Mouse (Mus musculus): ENCODE data around the gene Ddah2.

DNA sequence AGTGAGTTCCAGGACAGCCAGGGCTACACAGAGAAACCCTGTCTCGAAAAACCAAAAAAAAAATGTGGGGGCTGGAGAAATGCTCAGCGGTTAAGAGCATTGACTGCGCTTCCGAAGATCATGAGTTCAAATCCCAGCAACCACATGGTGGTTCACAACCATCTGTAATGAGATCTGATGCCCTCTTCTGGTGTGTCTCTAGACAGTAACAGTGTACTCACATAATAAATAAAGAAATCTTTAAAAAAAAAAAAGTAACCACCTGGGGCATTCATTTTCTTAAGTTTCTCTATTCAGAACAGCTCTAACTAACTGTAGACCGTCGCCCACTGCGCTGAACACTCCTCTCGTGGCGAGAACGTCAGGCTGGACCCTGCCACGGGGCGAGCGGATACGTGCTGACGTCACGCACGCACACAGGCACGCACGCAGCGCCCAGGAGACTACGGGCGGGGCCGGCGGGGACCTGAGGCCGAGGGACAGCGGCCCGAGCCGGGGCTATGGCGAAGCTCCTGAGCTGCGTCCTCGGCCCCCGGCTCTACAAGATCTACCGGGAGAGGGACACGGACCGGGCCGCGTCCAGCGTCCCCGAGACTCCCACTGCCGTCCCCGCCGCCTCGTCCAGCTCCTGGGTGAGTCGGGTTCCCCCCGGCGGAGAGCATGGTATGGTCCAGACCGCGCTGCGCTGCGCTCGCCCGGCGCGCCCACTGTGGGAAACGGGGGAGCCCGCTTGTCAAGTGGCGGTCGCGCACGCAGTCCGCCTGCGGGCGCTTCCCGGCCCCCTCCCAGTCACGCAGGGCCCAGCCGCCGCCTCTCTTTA is 30.2 kb downstream of the Ddah2 start, which contains the start of gene Abhd16a:
- no peak for TF ChIP-seq CTCF (IDR thresholded peaks at IDR 0.05; ENCODE audit: low read depth, low read length)
- TF ChIP-seq TAL1 (conservative IDR thresholded peaks at IDR 0.05; ENCODE audit: low read depth, low read length), result no peak
- TF ChIP-seq GATA2 (IDR thresholded peaks at IDR 0.05; ENCODE audit: borderline replicate concordance, low read depth, low read length), result no peak
- no peak for TF ChIP-seq GATA1 (IDR thresholded peaks at IDR 0.05; ENCODE audit: borderline replicate concordance, low read length)
